Mouse (Mus musculus) liver, embryonic 14.5 days (tissue): Measurements from ENCODE around the gene Ift122.
"Not testable (repeated sequence)": the region's sequence is repeated elsewhere in the genome, so short reads cannot be mapped to it uniquely, and the experiment has no call there.

Experiments used
- CTCF ChIP-seq: IDR thresholded peaks from 2 replicates; pipeline ENCODE4 v1.5.1; 2016; ENCODE audit warnings: antibody characterized with exemption, low read depth, control low read depth
- EP300 ChIP-seq: IDR thresholded peaks from 2 replicates; pipeline ENCODE4 v1.6.1; 2016; ENCODE audit warnings: antibody characterized with exemption, low read depth

GRCm38 (mm10) chr6:115867157-115867556, 13.9 kb downstream of the Ift122 start:
- TF ChIP-seq CTCF, EP300: not testable (repeated sequence)
